Mouse (Mus musculus): ENCODE results near the gene Cfap52. TPM values are rescaled to one million over a fixed set of nuclear protein-coding genes. Genes with fewer than 3 reads are reported as not detected.

Gene Cfap52
- polyA plus RNA-seq, 1 experiment: not detected

DNA sequence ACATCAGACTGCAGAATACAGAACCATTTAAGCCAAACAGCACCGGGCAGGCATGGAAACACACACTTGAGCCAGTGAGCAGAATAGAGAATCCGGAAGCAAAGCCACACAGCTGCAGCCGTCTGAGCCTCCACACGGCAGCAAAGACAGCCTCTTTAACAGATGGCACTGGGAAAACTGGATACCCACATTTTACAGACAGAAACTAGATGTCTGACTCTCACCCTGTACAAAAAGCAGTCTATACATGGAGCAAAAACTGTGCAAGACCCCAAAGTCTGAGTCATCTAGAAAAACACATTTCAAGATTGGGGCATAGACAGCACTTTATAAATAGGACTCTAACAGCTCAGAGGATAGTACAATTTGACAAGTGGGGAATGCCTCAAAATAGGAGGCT is 25.8 kb upstream of the Cfap52 start:
- TF ChIP-seq TAL1 (IDR thresholded peaks at IDR 0.05; ENCODE audit: low read length): no peak
- no peak for TF ChIP-seq GATA1 (IDR thresholded peaks at IDR 0.05; ENCODE audit: low read length)
- H3K36me3 ChIP-seq (ENCODE audit: control insufficient read depth): peaks cover 2% of the 10 kb centered on the region
- H3K27me3 ChIP-seq (ENCODE audit: control insufficient read depth): no peaks in the 10 kb centered on the region
- H3K9me3 ChIP-seq (ENCODE audit: control insufficient read depth, low read length): no peaks in the 10 kb centered on the region
- no peak overlapping the region for H3K4me3 ChIP-seq (replicated peaks)
- no peaks in the 10 kb centered on the region for H3K4me1 ChIP-seq (ENCODE audit: control insufficient read depth)

DNA sequence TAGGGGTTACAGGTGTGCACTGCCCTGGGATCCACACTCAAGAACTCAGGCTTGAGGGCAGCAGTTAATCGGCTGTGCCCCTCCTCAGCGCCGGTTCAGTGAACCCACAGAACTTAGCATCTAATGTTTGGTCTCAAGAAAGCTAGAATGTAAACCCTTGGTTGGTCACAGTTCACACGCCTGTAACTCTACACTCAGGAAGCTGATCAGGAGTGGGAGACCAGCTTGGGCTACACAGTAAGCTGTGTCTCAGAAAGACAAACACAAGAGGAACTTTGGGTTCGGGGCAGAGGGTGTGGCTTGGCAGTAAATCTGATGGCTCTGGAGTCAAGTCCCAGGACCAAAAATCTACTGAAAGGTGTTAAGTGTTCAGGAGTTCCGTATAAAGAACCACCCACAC is 18.1 kb upstream of the Cfap52 start:
- peaks cover 2% of the 10 kb centered on the region for H3K36me3 ChIP-seq (ENCODE audit: control insufficient read depth)
- no peak for TF ChIP-seq GATA1 (IDR thresholded peaks at IDR 0.05; ENCODE audit: low read length)
- TF ChIP-seq TAL1 (IDR thresholded peaks at IDR 0.05; ENCODE audit: low read length): no peak
- H3K9me3 ChIP-seq (ENCODE audit: control insufficient read depth, low read length): no peaks in the 10 kb centered on the region
- no peaks in the 10 kb centered on the region for H3K27me3 ChIP-seq (ENCODE audit: control insufficient read depth)
- no peaks in the 10 kb centered on the region for H3K4me1 ChIP-seq (ENCODE audit: control insufficient read depth)
- H3K4me3 ChIP-seq (replicated peaks): no peak overlapping the region

DNA sequence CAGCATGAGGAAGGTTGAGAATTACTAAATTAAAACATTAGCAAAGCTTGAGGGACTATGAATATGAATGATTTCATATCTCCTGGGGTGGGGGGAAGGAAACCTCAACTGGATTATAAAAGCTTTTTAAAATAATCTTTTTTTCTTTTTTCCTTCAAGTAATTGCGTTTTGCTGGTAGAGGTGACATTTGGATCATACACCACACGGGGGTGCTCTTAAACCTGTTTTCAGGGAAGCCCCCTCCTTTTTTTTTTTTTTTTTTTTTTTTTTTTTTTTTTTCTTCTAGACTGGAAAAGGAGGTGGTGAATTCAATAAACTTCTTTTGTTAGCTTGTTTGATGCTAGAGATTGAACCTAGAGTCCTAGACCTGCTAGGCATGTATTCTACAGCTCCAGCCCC is 9.8 kb upstream of the Cfap52 start:
- Histone ChIP-seq H3K27me3 (ENCODE audit: control insufficient read depth) (no peaks in the 10 kb centered on the region), H3K4me3 (replicated peaks) (no peak overlapping the region), H3K9me3 (ENCODE audit: control insufficient read depth, low read length) (no peaks in the 10 kb centered on the region), H3K4me1 (ENCODE audit: control insufficient read depth) (no peaks in the 10 kb centered on the region), H3K36me3 (ENCODE audit: control insufficient read depth) (peaks cover 18% of the 10 kb centered on the region)
- no peak for TF ChIP-seq TAL1 (IDR thresholded peaks at IDR 0.05; ENCODE audit: low read length)
- TF ChIP-seq GATA1 (IDR thresholded peaks at IDR 0.05; ENCODE audit: low read length): no peak

DNA sequence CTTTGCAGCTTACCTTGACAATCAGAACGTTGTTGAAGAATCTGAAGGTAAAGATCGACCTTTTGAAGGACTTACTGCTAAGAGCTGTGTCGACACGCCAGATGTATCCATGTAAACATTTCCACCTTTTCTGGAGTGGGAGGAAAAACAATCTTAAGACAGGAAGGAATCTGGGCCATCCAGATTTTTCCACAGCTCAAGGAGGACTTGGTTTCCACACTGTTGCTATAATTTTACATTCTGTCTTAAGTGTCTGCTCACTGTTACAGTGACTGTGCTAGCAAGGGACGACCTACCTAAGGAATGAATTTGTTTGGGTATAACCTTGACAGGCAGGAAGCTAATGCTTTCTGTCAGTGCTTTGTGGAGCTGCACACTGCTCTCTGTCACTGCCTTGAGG is 7.8 kb upstream of the Cfap52 start:
- no peaks in the 10 kb centered on the region for H3K4me1 ChIP-seq (ENCODE audit: control insufficient read depth)
- no peak overlapping the region for H3K4me3 ChIP-seq (replicated peaks)
- no peak for TF ChIP-seq GATA1 (IDR thresholded peaks at IDR 0.05; ENCODE audit: low read length)
- no peak for TF ChIP-seq TAL1 (IDR thresholded peaks at IDR 0.05; ENCODE audit: low read length)
- H3K27me3 ChIP-seq (ENCODE audit: control insufficient read depth): no peaks in the 10 kb centered on the region
- H3K36me3 ChIP-seq (ENCODE audit: control insufficient read depth): peaks cover 21% of the 10 kb centered on the region
- no peaks in the 10 kb centered on the region for H3K9me3 ChIP-seq (ENCODE audit: control insufficient read depth, low read length)

DNA sequence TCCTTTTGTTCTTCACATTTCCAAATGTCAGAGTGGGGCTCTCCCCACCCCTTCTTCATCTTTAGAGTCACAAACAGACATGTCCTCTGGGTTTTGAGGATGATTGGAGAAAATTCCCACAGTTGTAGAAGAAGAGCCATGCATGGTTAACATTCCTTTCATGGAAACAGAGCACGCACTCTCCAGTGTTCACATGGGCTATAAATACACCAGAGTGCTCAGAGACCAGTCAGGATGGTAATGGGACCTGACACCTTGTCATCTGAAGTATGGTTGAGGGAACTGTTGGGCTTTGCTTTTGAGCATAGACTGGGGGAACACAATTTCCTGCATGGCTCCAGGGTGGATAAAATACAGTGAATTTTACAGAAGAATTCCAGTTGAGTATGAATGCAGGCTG is 7.2 kb upstream of the Cfap52 start:
- Histone ChIP-seq H3K4me3 (replicated peaks) (no peak overlapping the region), H3K36me3 (ENCODE audit: control insufficient read depth) (peaks cover 18% of the 10 kb centered on the region), H3K9me3 (ENCODE audit: control insufficient read depth, low read length) (no peaks in the 10 kb centered on the region), H3K4me1 (ENCODE audit: control insufficient read depth) (peaks cover 4% of the 10 kb centered on the region), H3K27me3 (ENCODE audit: control insufficient read depth) (no peaks in the 10 kb centered on the region)
- TF ChIP-seq TAL1 (IDR thresholded peaks at IDR 0.05; ENCODE audit: low read length) (no peak), GATA1 (IDR thresholded peaks at IDR 0.05; ENCODE audit: low read length) (no peak)

DNA sequence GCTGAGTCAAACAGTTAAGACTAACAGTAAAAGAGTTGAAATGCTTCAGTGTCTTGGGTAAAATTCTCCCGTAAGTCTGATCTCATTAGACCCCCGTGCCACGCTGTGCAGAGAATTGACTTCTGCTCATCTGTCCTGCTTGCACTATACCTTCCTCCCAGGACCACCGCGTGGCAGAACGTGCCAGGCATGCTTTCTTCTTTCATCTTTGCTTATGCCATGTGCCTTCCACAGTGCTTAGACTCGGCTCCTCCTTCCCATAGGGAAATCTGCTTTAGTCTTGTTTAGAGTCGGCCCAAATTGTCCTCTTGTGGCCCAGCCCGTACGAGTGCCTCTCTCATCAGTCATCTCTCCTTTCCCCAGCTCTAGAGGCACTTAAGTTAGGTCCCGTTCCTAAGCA is 2.4 kb upstream of the Cfap52 start:
- Histone ChIP-seq H3K36me3 (ENCODE audit: control insufficient read depth) (peaks cover 6% of the 10 kb centered on the region), H3K9me3 (ENCODE audit: control insufficient read depth, low read length) (no peaks in the 10 kb centered on the region), H3K27me3 (ENCODE audit: control insufficient read depth) (no peaks in the 10 kb centered on the region; the same call in 1 of the 2 replicates), H3K4me3 (replicated peaks) (no peak overlapping the region), H3K4me1 (ENCODE audit: control insufficient read depth) (peaks cover 26% of the 10 kb centered on the region)
- TF ChIP-seq TAL1 (IDR thresholded peaks at IDR 0.05; ENCODE audit: low read length): no peak
- TF ChIP-seq GATA1 (IDR thresholded peaks at IDR 0.05; ENCODE audit: low read length): no peak

DNA sequence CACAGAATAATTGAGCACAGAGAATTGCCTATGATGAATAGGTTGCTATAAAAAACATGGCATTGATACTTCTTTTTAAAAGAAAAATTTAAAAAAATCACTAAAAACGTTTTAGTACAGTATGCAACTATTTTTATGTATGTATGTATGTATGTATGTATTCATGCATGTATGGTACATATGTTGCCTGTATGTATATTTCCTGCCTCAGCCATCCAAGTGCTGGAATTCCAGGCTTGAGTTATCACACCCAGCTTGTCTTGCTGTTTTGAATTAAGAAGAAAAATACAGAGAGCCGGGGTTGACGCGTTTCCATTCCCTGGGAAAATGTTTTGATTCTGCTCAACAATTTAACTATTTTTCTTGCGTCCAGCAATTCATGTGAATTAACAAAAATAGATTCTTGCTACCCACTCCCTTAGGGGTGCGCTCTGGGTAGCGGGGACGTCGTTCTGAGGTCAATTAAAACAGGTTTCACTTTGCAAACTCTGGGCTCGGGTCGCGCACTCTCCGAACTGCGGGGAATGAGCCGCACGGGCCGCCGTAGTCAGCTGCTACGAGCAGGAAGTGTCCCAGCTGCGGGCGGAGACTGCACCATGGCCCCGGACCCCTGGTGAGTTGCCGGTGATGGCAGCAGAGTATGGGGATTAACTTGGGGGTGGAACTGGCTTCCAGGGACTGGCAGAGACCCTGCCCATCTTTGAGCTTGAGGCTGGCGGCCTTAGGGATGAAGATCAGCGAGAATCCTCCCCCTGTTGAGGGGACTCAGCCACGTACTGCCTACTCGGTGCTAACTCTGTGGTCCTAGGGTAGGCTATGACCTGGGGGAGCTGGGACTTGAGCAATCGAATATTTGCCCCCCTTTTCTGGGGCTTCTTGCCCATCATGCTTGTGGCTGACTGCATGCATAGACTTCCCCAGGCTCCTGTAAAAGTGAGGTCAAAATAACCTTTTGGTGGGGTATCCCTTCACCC is 741 bp upstream of the Cfap52 start, which contains the start of gene Stx8:
Gene Stx8 (plus strand): TSS at position 289 of the 974 bp plus-strand sequence.
- Histone ChIP-seq H3K4me1 (ENCODE audit: control insufficient read depth) (peaks cover 26% of the 10 kb centered on the region), H3K4me3 (replicated peaks) (peak within 1 kb of the TSS; percentile 95), H3K27me3 (ENCODE audit: control insufficient read depth) (no peaks in the 10 kb centered on the region; the same call in 1 of the 2 replicates), H3K36me3 (ENCODE audit: control insufficient read depth) (peaks cover 6% of the 10 kb centered on the region), H3K9me3 (ENCODE audit: control insufficient read depth, low read length) (no peaks in the 10 kb centered on the region)
- no peak for TF ChIP-seq TAL1 (IDR thresholded peaks at IDR 0.05; ENCODE audit: low read length)
- no peak for TF ChIP-seq GATA1 (IDR thresholded peaks at IDR 0.05; ENCODE audit: low read length)

DNA sequence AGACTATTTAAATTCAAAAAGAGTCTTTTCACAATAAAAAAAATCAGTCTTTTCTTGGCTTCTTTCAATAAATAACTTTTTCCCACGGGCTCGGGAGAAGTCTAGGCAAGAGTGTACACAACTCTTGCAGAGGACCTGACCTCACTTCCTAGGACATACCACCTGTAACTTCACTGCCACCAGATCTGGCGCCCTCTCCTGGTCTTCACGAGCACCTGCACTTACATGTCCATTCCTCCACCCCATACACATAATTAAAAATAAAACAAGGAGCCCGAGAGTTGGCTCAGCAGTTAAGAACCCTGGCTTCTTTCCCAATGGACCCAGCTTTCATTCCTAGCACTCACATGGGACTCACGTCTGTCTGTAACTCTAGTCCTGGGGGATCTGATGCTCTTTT is 1.3 kb downstream of the Cfap52 start:
- Histone ChIP-seq H3K4me3 (replicated peaks) (no peak overlapping the region), H3K36me3 (ENCODE audit: control insufficient read depth) (no peaks in the 10 kb centered on the region), H3K27me3 (ENCODE audit: control insufficient read depth) (no peaks in the 10 kb centered on the region; the same call in 1 of the 2 replicates), H3K9me3 (ENCODE audit: control insufficient read depth, low read length) (peaks cover 2% of the 10 kb centered on the region; the same call in 1 of the 2 replicates), H3K4me1 (ENCODE audit: control insufficient read depth) (peaks cover 26% of the 10 kb centered on the region)
- no peak for TF ChIP-seq GATA1 (IDR thresholded peaks at IDR 0.05; ENCODE audit: low read length)

DNA sequence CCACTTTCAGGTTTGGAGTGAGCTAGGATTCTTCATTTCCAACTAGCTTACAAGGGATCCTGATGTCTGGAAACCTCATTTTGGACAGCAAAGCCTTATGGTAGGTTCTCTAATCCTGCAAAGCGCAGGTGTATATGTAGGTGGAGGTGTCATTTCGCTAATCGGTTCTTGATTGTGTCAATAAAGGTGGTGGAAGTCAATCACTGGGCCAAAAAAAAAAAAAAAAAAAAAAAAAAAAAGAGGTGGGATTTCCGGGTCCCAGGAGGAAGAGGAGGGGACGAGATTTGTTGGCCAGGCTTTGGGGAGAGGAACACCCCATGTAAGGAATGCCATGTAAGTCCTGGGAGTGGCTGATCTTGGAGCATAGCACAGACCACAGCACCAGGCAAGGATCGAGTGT is 11.0 kb downstream of the Cfap52 start:
- H3K9me3 ChIP-seq (ENCODE audit: control insufficient read depth, low read length): no peaks in the 10 kb centered on the region
- no peaks in the 10 kb centered on the region for H3K27me3 ChIP-seq (ENCODE audit: control insufficient read depth)
- no peaks in the 10 kb centered on the region for H3K36me3 ChIP-seq (ENCODE audit: control insufficient read depth)
- H3K4me1 ChIP-seq (ENCODE audit: control insufficient read depth): no peaks in the 10 kb centered on the region
- TF ChIP-seq GATA1 (IDR thresholded peaks at IDR 0.05; ENCODE audit: low read length) (no peak), TAL1 (IDR thresholded peaks at IDR 0.05; ENCODE audit: low read length) (no peak)
- H3K4me3 ChIP-seq (replicated peaks): no peak overlapping the region
